Mouse (Mus musculus): ENCODE measurements around the gene Orm1. TPM values are rescaled to one million over a fixed set of nuclear protein-coding genes. Genes with fewer than 3 reads are reported as not detected.
A peak's percentile ranks its signal among the peaks of the same experiment; 100 is the strongest.
"Not testable (repeated sequence)": the region's sequence is repeated elsewhere in the genome, so short reads cannot be mapped to it uniquely, and the experiment has no call there.

Gene Orm1
- polyA plus RNA-seq, 1 experiment from 2014 or later, result 16.3 TPM

GRCm38 (mm10) chr4:63316076-63316746, 28.1 kb upstream of the Orm1 start:
- Histone ChIP-seq H3K36me3 (ENCODE audit: control insufficient read depth, insufficient read depth, low read length) (peaks cover 2% of the 10 kb centered on the region), H3K4me3 (ENCODE audit: low read depth, low read length) (no peak overlapping the region), H3K9ac (ENCODE audit: low read length) (no peak overlapping the region), H3K27me3 (ENCODE audit: control insufficient read depth, insufficient read depth, low read length) (no peaks in the 10 kb centered on the region), H3K9me3 (ENCODE audit: control insufficient read depth, low read length) (no peaks in the 10 kb centered on the region), H3K27ac (replicated peaks) (no peak overlapping the region), H3K4me1 (replicated peaks; ENCODE audit: control insufficient read depth, insufficient read depth) (no peaks in the 10 kb centered on the region), H3K4me2 (replicated peaks; ENCODE audit: low read depth) (no peak overlapping the region)
- 42% methylated on average over 9 of the region's 9 CpGs for WGBS
- DNase-seq (ENCODE audit: low spot score), result no peak
- TF ChIP-seq EP300 (optimal IDR thresholded peaks at IDR 0.05) (no peak), CTCF (IDR thresholded peaks at IDR 0.05; ENCODE audit: low read depth) (no peak; the same call in 1 of the 2 replicates)
- peak; percentile 68 for ATAC-seq (ENCODE audit: low FRiP score, low TSS enrichment)

- not testable (repeated sequence) for H3K9me3 ChIP-seq (ENCODE audit: control insufficient read depth, low read length); H3K27ac ChIP-seq (replicated peaks); H3K9ac ChIP-seq (ENCODE audit: low read length); H3K4me3 ChIP-seq (ENCODE audit: low read depth, low read length); ATAC-seq (ENCODE audit: low FRiP score, low TSS enrichment); H3K4me1 ChIP-seq (replicated peaks; ENCODE audit: control insufficient read depth, insufficient read depth); H3K36me3 ChIP-seq (ENCODE audit: control insufficient read depth, insufficient read depth, low read length); H3K27me3 ChIP-seq (ENCODE audit: control insufficient read depth, insufficient read depth, low read length); H3K4me2 ChIP-seq (replicated peaks; ENCODE audit: low read depth)
- DNase-seq (ENCODE audit: low spot score), result peak; percentile 62
- 28% methylated on average over 3 of the region's 3 CpGs for WGBS
- peak; percentile 82 for TF ChIP-seq CTCF (IDR thresholded peaks at IDR 0.05; ENCODE audit: low read depth)
Observed at GRCm38 (mm10) chr4:63319566-63319965, 24.8 kb upstream of the Orm1 start.

GRCm38 (mm10) chr4:63323275-63323815, 21.0 kb upstream of the Orm1 start:
- H3K27ac ChIP-seq (replicated peaks), result no peak overlapping the region
- no peaks in the 10 kb centered on the region for H3K9me3 ChIP-seq (ENCODE audit: control insufficient read depth, low read length)
- 78% methylated on average over 8 of the region's 8 CpGs for WGBS
- no peak overlapping the region for H3K4me2 ChIP-seq (replicated peaks; ENCODE audit: low read depth)
- no peaks in the 10 kb centered on the region for H3K4me1 ChIP-seq (replicated peaks; ENCODE audit: control insufficient read depth, insufficient read depth)
- ATAC-seq (ENCODE audit: low FRiP score, low TSS enrichment), result 0 out of 2 replicates have a peak, but pooled peaks have one; percentile 35
- H3K36me3 ChIP-seq (ENCODE audit: control insufficient read depth, insufficient read depth, low read length), result peaks cover 7% of the 10 kb centered on the region
- TF ChIP-seq EP300 (optimal IDR thresholded peaks at IDR 0.05) (no peak), CTCF (IDR thresholded peaks at IDR 0.05; ENCODE audit: low read depth) (no peak)
- H3K27me3 ChIP-seq (ENCODE audit: control insufficient read depth, insufficient read depth, low read length), result no peaks in the 10 kb centered on the region
- no peak overlapping the region for H3K9ac ChIP-seq (ENCODE audit: low read length)
- DNase-seq (ENCODE audit: low spot score), result no peak
- H3K4me3 ChIP-seq (ENCODE audit: low read depth, low read length), result no peak overlapping the region

GRCm38 (mm10) chr4:63333403-63333802, 11.0 kb upstream of the Orm1 start:
- 89% methylated on average over 4 of the region's 4 CpGs for WGBS
- Histone ChIP-seq H3K4me2 (replicated peaks; ENCODE audit: low read depth) (no peak overlapping the region), H3K4me1 (replicated peaks; ENCODE audit: control insufficient read depth, insufficient read depth) (no peaks in the 10 kb centered on the region), H3K9me3 (ENCODE audit: control insufficient read depth, low read length) (no peaks in the 10 kb centered on the region), H3K27me3 (ENCODE audit: control insufficient read depth, insufficient read depth, low read length) (no peaks in the 10 kb centered on the region), H3K9ac (ENCODE audit: low read length) (no peak overlapping the region), H3K27ac (replicated peaks) (no peak overlapping the region), H3K4me3 (ENCODE audit: low read depth, low read length) (no peak overlapping the region), H3K36me3 (ENCODE audit: control insufficient read depth, insufficient read depth, low read length) (0 out of 2 replicates have a peak, but pooled peaks cover 7% of the 10 kb centered on the region)
- TF ChIP-seq EP300 (optimal IDR thresholded peaks at IDR 0.05) (no peak), CTCF (IDR thresholded peaks at IDR 0.05; ENCODE audit: low read depth) (no peak)
- ATAC-seq (ENCODE audit: low FRiP score, low TSS enrichment) (no peak), DNase-seq (ENCODE audit: low spot score) (no peak)

GRCm38 (mm10) chr4:63338414-63339076, 5.8 kb upstream of the Orm1 start:
- Histone ChIP-seq H3K27me3 (ENCODE audit: control insufficient read depth, insufficient read depth, low read length) (no peaks in the 10 kb centered on the region), H3K27ac (replicated peaks) (no peak overlapping the region), H3K4me2 (replicated peaks; ENCODE audit: low read depth) (no peak overlapping the region), H3K9me3 (ENCODE audit: control insufficient read depth, low read length) (no peaks in the 10 kb centered on the region), H3K9ac (ENCODE audit: low read length) (no peak overlapping the region), H3K4me1 (replicated peaks; ENCODE audit: control insufficient read depth, insufficient read depth) (no peaks in the 10 kb centered on the region), H3K36me3 (ENCODE audit: control insufficient read depth, insufficient read depth, low read length) (no peaks in the 10 kb centered on the region), H3K4me3 (ENCODE audit: low read depth, low read length) (no peak overlapping the region)
- 66% methylated on average over 3 of the region's 3 CpGs for WGBS
- no peak for TF ChIP-seq EP300 (optimal IDR thresholded peaks at IDR 0.05)
- no peak for TF ChIP-seq CTCF (IDR thresholded peaks at IDR 0.05; ENCODE audit: low read depth)
- no peak for ATAC-seq (ENCODE audit: low FRiP score, low TSS enrichment)
- DNase-seq (ENCODE audit: low spot score), result no peak

- no peak for TF ChIP-seq EP300 (optimal IDR thresholded peaks at IDR 0.05)
- TF ChIP-seq CTCF (IDR thresholded peaks at IDR 0.05; ENCODE audit: low read depth), result no peak
- Histone ChIP-seq H3K4me2 (replicated peaks; ENCODE audit: low read depth) (no peak overlapping the region), H3K27ac (replicated peaks) (no peak overlapping the region), H3K36me3 (ENCODE audit: control insufficient read depth, insufficient read depth, low read length) (no peaks in the 10 kb centered on the region), H3K4me1 (replicated peaks; ENCODE audit: control insufficient read depth, insufficient read depth) (no peaks in the 10 kb centered on the region), H3K27me3 (ENCODE audit: control insufficient read depth, insufficient read depth, low read length) (no peaks in the 10 kb centered on the region), H3K9ac (ENCODE audit: low read length) (no peak overlapping the region), H3K4me3 (ENCODE audit: low read depth, low read length) (no peak overlapping the region), H3K9me3 (ENCODE audit: control insufficient read depth, low read length) (no peaks in the 10 kb centered on the region)
- no peak for DNase-seq (ENCODE audit: low spot score)
- ATAC-seq (ENCODE audit: low FRiP score, low TSS enrichment), result peak; percentile 50; the same call in 1 of the 2 replicates
- 57% methylated on average over 4 of the region's 4 CpGs for WGBS
Observed at GRCm38 (mm10) chr4:63342491-63342890, 1.9 kb upstream of the Orm1 start.

Measured in stomach, postnatal 0 days (tissue).